Mouse (Mus musculus) right cerebral cortex, adult 18-20 months (tissue): Measurements from ENCODE around the gene Ipo4.

Experiments
- DNase-seq: peaks from one replicate; pipeline ENCODE4 v3.0.0; 2022; ENCODE audit warnings: mixed read lengths

The Ipo4 gene

GRCm38 (mm10) chr14:55586149-55586548 lies 49.6 kb downstream of the Ipo4 start:
- no peak for DNase-seq

- no peak for DNase-seq
Observed at GRCm38 (mm10) chr14:55585566-55585960, 50.2 kb downstream of the Ipo4 start.

GRCm38 (mm10) chr14:55584702-55585565 lies 50.8 kb downstream of the Ipo4 start, which contains the start of gene Emc9:
Gene Emc9, minus strand, starts transcription at chr14:55585302.
- DNase-seq = peak; percentile 71

- no peak for DNase-seq
Observed at GRCm38 (mm10) chr14:55584303-55584701, 51.5 kb downstream of the Ipo4 start.

GRCm38 (mm10) chr14:55581981-55582681 lies 53.6 kb downstream of the Ipo4 start:
- no peak for DNase-seq

GRCm38 (mm10) chr14:55580731-55581130 lies 55.0 kb downstream of the Ipo4 start:
- no peak for DNase-seq

GRCm38 (mm10) chr14:55579511-55580496 lies 56.0 kb downstream of the Ipo4 start:
- DNase-seq = no peak

GRCm38 (mm10) chr14:55578668-55579269 lies 57.0 kb downstream of the Ipo4 start:
- DNase-seq = no peak

- peak; percentile 72 for DNase-seq
Observed at GRCm38 (mm10) chr14:55577871-55578667, 57.7 kb downstream of the Ipo4 start, which contains the start of gene Psme1. Gene Psme1, plus strand, starts transcription at chr14:55578123.

GRCm38 (mm10) chr14:55576376-55576775 lies 59.4 kb downstream of the Ipo4 start:
- DNase-seq = peak; percentile 40

GRCm38 (mm10) chr14:55575711-55576110 lies 60.0 kb downstream of the Ipo4 start:
- no peak for DNase-seq
